Mouse (Mus musculus) kidney, adult 18-20 months (tissue): ENCODE measurements around the gene Ccin.

Source experiments
- DNase-seq: peaks from one replicate; pipeline ENCODE4 v3.0.0; 2021

The Ccin gene

DNA sequence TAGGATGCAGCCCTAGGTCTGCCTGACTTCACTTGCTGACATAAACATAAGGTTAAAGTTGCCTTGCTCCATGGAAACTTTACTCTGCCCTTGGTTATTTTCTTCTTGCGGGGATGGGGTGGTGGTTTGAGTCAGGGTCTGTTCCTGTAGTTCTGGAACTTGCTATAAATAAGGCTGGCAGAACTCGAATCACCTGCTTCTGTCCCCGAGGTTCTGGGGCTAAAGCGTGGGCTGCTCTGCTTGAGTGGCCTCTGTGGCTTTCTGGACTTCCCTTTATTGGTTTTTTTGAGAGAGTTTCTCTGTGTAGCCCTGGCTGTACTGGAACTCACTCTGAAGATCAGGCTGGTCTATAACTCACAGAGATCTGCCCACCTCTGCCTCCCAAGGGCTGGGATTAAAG is 32.8 kb downstream of the Ccin start:
- no peak for DNase-seq

DNA sequence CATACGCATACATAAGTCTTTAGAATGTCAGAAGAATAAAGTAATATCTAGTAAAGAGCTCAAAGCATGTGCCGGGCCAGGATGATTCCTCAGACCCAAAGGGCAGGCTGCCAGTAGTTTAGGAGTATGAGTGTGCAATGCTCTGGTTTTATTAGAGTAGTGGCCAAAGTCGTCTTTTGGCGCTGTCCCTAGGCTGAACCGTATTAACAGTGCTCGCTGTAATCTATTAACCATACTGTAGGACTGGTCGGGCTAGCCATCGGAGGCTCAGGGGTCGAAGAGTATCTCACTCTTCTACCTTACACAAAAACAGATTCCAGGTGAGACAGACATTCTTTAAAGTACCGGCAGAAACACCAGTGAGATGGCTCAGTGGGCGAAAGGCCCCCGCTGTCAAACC is 33.5 kb downstream of the Ccin start:
- peak; percentile 28 for DNase-seq

DNA sequence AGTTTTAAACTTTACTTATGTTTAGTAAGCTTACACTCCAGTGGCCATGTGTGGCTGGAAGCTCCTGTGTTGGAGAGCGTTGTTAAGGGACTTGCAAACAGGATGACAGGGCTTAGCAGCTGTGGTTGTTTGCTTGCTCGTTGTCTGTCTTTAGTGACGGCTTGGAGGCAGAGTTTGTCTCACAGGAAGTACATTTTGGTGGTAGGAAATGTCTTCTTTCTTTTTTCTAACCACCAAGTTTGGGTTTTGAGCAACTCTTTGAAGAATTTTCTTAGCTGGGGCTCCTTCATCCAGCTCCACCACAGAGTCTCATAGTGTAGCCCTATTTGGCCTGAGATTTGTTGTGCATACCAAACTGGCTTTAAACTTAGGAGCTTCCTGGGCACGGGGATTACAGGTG is 39.0 kb downstream of the Ccin start:
- DNase-seq = peak; percentile 1

- peak; percentile 1 for DNase-seq
Measured at GRCm38 (mm10) chr4:44022766-44023165, 39.5 kb downstream of the Ccin start.

GRCm38 (mm10) chr4:44023681-44024080 is 40.4 kb downstream of the Ccin start:
- no peak for DNase-seq

- DNase-seq = no peak
Measured at GRCm38 (mm10) chr4:44024241-44024640, 41.0 kb downstream of the Ccin start.

DNA sequence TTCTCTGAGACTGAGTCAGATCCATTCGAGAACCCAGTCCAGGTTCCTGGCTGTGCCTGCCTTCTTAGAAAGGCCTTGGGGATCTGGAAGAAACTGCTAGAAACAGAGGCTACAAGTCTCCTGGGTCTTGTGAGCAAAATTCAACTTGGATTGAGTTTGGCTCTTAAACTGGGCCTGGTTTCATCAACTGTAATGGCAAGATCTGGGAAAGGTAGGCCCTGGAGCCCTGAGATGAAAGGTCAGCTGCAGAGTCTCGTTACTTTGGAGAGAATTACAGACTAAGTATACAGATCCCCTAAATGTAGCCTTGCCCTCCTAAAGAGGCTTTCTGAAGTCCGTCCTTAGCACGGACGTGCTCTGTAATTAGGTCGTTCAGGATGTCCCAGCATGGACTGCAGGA is 42.3 kb downstream of the Ccin start:
- DNase-seq = no peak

- no peak for DNase-seq
Measured at GRCm38 (mm10) chr4:44028303-44029135, 45.2 kb downstream of the Ccin start.

GRCm38 (mm10) chr4:44029661-44030066 is 46.4 kb downstream of the Ccin start:
- no peak for DNase-seq

- DNase-seq = peak; percentile 45
Measured at GRCm38 (mm10) chr4:44031521-44031920, 48.2 kb downstream of the Ccin start.
